Mouse (Mus musculus) right cerebral cortex, adult 18-20 months (tissue): ENCODE measurements around the gene Itgbl1.
A peak's percentile ranks its signal among the peaks of the same experiment; 100 is the strongest.

Experiments
- DNase-seq: peaks from one replicate; pipeline ENCODE4 v3.0.0; 2022; ENCODE audit warnings: mixed read lengths

The Itgbl1 gene

GRCm38 (mm10) chr14:123990591-123991195 is 330.9 kb downstream of the Itgbl1 start:
- DNase-seq: peak; percentile 12
